Mouse (Mus musculus) left cerebral cortex, adult 8-10 months (tissue): ENCODE measurements at regions not wholly inside any gene's neighbourhood (a gene's known extent, or its start where the extent isn't known, plus 50 kb on each side); places are given as distances from the start of the nearest gene placed in this dataset.
"Not testable (repeated sequence)": the region's sequence is repeated elsewhere in the genome, so short reads cannot be mapped to it uniquely, and the experiment has no call there.

Experiments
- DNase-seq, 2 experiments: peaks; one replicate each; pipeline ENCODE4 v3.0.0; 2022; ENCODE audit warnings: low spot score in 2 of 2

DNA sequence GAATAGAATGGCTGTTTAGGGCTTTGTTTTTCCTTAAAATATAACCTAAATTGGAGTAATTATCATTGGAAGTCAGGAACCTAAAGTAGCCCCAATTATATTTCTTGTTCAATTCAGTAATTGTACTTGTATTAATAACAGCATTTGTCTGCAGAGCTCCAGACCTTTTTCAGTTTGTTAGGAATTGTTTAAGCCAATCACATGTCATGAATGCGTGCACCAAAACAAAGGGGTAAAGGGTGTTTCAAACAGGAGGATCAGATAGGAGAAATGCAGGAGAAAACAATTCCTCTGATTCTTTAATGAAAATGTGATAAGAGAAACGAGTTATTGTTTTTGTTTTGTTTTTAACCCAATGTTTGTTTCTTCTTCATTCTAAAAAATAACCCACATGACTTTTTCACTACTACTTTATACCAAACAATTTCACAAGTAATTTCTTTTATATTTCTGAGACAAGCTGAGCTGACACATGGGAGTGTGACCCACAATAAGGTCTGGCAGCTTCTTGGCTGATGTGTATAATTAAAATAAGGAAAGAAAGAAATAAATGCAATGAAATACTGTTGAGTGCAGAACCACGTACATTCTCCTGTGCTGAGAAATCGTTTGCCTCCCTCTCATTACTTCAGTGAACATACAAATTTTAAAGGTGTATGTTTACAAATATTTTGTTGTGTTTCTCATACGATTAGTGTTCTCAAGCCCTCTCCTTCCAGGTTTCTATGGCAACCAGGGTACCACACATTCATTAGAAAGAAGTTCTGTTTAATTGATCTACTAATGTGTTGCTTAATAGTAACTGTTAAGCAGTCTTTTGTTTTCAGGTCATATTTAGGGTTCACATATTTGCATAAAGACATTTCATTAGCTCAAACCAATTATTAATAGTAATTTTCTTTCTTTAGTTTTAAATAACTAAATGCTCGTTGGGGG lies 397.7 kb downstream of the Isl1 start:
- no peak for DNase-seq

DNA sequence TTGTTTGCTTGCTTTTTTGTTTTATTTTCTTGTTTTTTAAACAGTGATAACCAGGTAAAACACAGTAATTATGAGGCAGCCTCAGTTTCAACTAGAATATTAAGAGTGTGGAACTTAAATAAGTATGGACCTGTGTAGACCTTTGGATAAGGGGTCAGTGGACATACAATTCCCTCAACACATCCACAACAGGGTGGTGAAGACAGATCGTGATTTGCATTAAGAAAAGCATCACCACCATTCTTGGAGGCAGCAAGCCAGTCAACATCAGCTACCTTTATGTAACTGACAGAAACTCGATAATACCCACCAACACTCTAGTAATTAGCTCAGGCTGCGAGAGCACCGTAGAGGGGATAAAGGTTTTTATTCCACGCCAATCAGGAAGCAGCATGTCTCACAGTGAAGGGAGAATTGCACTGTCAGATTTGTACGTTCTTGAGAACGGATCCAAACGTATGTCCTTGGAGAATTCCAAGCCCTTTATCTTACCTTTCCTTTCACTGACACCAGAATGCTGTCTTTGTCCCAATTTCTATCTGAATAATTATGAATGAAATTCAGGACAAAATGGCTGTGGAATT lies 398.5 kb downstream of the Isl1 start:
- no peak for DNase-seq

DNA sequence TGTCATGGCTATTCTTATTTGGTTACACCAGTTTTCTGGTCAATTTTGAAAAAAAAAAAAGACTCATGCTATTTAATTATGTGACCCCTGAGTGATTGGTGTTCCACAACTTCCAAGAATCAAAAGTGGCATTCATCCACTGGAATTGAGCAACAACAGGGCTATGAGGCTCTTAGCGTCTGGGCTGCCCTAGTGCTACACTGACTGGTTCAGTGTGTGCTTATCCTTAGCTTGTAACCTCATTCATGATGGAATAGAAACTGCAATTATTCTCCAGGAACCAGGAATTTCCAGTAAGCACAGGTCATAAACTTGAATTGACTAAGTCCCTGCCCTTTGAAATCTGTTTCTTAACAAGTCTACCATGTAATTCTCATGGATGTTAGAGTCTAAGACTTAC lies 428.9 kb downstream of the Isl1 start:
- no peak for DNase-seq

DNA sequence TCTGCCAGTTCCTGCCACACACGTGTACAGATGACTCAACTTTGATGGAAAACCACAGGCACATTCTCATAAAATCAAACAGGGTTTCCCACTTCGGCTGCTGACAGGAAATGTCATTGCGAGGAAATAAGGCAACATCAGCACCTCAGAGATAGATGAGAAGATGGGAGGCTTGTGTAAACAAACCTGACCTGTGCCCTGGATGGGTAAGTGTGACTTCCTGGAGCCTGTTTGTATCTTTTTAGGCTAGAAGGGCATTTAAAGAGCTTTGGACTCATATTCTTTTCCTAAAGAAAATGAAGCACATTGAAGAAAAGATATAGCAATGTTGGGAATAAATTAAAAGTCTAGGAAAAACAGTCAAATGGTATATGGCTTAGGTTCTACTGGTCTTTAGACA lies 449.0 kb downstream of the Isl1 start:
- DNase-seq, result no peak

DNA sequence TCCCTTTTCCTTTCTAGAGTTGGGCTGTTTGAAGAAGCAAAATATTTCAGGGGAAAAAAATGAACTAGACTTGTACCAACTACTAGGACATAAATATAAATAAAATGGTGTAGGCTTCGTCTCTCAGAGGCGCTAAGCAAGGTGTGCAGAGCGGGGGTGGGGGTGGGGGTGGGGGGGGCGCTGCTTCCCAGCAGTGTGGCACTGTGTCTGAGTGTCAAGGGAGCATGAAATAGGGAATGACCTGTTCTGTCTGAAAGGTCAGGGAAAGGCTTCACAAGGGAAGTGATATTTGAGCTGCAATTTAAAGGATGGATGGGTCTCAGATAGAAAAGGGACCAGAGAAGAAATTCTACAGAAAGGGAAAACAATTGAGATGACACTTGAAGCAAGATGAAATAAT lies 452.9 kb downstream of the Isl1 start:
- no peak for DNase-seq

DNA sequence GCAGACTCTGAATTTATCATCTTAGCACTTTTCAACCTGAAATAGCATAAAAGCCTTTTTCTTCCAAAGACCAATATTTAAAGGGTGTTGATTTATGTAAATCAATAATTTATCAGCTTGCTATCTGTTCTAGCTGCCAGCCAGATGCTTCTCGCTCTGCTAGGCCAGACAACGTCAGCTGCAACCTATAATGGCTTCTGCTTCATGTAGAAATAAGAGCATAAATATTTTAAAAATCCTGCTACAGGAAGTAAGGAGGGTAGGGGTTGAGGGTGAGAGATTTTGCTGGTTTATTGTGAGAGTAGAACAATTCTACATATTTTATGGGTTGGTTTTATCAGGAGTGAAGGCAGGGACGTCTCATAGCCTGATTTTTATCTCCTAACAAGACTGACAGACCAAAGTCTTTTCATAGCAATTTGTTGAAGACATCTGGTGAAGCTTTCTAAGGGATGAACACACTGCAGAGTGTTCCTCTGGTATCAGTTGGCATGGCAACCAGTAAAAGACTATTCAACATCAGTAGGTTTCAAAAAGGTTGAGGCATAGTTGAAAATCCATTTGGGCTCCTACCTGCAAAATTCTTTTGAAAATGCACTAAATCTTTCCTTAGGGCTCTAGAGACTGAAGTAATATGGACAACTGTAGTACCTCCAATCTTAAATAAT lies 456.7 kb downstream of the Isl1 start:
- DNase-seq, result no peak

DNA sequence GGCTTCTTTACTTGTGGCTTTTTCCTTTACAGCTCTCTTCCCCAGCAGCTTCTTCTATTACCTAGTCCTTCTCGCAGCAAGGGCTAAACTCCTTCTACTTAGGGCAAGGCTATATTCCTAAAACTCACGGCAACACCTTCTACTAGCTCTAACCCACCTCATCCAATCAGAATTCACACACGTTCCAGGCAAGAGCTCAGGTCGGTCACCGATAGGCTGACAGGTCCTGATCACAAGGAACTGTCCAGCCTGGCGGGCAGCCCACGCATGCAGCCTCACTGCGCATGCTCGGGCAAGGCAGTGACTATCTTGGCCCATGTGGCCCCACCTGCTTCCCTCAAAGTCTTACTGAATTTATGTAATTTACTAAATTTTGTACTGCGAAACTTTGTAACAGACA lies 466.4 kb downstream of the Isl1 start:
- DNase-seq, result no peak

DNA sequence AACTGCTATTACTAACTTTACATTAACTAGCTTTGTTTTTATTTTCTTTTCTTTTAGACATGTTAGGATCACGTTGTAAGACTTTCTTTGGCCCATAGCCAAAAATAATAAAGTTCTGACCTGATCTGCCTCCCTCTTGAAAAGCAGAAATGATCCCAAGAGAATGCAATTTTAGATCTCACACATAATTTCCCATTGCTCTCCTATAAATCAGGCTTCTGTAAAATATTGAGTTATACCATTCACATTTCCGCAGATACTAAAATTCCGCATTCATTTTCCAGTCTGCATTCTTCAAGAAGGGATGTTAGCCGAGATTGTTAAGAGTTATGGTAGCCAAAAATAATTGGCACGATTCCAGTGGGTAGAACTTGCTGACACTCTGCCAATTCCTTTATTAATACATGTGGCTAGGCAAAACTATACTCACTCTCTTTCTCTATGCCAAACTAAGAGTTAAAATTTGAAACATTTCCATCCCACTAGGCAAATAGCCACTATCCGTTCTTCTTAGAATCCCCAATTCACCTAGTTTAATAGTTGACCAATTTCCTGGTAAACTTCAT lies 473.2 kb downstream of the Isl1 start:
- no peak for DNase-seq

DNA sequence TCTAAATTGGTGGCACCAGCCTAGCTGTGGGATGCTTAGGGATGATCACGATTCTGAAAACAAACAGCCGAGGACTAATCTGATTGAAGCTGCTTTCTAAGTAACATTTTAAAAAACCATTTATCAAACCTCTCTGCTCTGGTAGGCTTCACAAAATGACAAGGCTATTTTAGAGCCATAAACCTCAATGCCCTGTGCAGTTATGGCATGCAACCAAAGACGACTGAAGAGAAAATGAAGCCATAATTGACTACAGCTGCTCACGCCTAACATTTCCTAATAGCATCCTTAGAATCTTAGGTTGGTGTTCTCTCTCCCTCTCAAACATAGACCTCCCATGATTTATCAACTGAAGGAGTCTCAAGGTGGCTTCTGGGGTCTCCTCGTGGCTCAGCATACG lies 484.3 kb downstream of the Isl1 start:
- no peak for DNase-seq

DNA sequence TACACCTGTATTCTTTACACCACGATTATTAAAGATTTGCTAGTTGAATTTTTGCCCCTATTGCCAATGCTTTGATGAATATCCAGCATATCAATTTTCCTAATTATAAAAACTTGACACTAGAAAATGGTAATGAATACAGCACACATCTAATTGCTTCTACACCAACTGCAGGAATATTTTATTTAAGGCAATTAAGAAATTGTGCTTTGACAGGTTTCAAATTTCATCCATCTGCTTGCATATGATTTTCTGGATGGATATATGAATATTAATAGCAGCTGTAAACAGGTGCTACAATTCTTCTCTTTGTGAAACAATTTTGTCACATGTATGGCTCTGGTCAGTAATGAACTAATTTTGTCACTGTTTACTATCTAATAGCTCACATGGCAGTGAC lies 487.0 kb downstream of the Isl1 start:
- no peak for DNase-seq

DNA sequence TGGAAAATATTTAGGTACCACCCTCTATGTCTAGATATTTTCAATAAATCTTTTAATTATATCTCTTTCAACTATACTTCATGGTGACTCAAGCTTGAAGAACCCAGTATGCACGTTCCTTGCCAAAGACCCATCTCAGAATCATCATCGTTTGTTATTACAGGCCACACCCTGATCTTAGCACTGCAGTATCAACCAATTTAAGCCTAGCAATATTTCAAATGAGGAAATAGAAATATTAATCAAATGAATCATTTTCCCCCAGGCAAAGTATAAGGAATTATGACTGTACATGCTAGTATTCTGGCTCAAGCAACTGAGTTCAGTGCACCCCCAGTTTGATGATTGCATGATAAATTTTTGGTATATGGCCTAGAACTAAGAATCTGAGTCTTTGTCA lies 495.3 kb downstream of the Isl1 start:
- no peak for DNase-seq

DNA sequence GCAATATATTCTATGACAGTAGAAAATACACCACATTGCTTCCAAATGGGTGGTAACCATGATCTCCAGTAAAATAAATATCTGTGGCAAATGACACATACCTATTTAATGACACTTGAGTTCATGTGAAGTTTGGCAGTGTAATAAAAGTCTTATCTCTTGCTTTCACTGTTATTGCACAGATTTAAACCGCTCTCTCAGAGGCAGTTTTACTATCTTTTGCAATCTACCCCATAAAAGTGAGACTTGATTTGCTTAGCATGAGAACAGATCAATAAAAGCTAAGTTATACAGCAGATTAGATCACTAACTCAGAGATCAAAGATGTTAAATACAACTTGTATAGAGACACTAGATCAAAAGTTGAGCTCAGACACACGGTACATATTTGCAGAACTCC lies 510.2 kb downstream of the Isl1 start:
- DNase-seq, result no peak

DNA sequence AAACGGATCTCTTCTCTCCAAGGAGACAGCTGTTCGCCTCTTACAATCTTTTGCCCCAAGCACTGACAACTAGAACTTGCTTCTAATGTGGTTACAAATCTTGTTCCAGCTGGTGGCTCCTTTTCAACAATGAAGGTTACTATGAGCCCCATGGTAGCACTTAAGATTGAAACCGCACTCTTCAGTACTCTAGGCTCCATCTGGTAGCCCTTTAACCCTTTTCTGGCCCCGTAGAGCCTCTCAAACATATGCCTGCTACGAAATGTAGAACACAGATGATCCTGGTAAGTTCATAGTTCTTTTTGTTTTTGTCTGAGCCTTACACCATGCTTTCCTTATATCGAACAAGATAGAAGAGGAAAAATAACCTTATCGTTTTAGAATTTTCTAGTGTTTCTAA lies 558.2 kb downstream of the Isl1 start:
- DNase-seq, result no peak

DNA sequence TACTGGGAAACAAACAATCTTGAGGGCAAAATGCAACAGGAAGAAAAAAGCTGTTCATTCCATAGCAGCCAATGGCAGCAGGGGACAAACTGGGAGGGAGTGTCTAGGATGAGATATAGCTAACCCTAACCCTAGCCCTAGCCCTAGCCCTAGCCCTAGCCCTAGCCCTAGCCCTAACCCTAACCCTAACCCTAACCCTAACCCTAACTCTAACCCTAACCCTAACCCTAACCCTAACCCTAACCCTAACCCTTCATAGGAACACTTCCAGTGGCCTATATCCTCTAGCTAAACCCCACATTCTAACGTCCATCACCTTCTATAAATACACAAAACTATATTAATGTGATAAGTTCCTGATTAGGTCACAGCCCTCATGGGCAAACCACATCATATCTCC lies 567.4 kb downstream of the Isl1 start:
- not testable (repeated sequence) for DNase-seq

DNA sequence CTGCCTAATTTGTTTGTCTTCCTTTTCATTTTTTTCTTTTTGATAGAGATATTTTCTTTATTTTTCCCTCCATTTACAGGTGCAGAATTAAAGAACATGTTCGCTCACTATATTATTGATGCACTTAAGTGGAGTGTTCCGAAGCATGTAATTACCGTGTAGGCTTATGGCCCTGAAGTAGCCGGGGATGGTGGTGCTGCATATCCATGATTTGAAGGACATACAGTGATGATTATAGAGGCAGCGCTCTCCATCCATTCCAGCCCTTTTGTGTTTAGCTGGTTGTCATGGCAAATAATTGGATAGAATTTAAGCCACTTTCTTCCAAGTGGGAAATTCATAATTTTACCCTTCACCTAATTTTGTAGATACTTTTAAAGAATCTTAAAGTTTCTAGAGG lies 581.5 kb downstream of the Isl1 start:
- DNase-seq, result no peak

DNA sequence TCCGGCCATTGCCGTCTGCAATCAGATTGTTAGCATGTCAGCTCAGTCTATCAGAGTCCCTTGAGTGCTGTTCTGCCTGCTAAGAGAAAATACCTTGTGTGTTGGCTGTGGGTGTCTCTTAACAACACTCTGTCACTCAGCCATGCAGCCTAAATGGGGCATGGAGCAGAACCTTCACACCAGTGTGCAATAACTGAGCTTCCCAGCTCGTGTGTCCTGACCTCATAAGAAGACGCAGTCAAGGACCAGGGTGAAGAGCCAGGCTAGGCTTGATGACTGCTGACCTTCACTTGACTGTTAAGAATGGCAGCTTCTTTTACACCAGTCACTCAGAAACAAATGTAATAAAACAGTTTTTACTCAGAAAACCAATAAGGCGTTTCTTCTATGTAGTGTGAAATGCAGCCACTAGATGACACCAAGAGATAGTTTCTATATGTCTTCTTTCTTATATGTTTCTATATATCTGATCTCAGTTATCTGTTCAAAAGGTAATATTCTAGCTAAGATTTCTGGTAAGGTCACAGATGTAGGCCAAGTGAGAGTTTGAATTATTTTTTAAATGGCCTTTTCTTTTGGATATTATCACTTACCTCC lies 584.0 kb downstream of the Isl1 start:
- DNase-seq, result no peak

DNA sequence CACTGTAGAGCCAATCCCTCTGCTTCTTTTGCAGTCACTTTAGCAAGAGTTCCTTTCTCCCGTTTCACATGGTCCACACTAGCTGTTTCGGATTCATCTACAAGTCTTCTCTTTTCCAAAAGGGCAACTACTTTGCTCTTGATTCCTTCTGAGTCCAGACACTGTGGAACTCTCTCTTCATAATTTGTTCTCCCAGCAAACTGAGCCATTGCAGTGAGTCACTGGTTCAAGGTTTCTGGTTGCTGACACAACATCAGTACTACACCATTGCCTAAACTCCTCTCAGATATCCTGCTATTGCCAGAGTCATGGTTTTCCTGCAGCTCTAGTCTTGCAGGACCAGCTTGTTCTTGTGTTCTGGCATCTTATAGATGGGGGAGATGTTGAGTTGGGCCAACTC lies 590.2 kb downstream of the Isl1 start:
- DNase-seq, result no peak

DNA sequence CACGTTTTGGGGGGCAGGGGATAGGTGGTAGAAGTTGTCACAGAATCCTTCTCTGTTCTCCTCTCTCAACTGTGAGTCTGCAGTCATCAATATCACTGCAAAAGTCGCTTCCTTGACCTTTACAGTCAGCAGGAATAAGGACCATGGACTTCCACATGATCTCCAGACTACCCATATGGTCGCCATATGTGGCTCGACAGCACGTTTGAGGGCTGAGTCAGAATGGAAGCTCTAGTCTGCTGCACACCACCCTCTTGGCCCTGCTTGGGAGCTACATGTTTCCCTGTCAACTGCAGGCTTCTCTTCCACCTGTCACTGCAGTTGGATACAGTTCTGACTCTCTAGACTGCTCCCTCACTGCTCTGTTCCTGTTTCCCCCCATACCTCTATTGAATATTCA lies 590.6 kb downstream of the Isl1 start:
- no peak for DNase-seq

DNA sequence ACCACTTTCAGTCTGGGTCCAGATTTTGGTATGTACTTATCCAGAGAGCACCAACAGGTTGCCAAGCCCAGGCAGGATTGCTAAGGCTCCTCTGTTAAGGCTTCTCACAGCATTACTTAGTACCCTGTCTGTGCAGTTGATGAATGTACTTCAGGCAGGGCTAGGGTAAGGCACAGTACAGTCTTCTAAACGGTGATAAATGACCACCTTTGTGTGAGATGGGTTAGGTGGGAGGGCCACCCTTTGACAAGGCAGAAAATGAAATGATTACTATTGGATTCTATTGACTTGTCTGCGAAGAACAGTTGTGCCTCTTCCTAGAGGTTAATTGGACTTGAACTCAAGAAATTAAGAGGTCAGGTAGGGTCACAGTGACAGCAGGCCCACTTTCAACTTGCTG lies 594.4 kb upstream of the Itga1 start:
- no peak for DNase-seq

DNA sequence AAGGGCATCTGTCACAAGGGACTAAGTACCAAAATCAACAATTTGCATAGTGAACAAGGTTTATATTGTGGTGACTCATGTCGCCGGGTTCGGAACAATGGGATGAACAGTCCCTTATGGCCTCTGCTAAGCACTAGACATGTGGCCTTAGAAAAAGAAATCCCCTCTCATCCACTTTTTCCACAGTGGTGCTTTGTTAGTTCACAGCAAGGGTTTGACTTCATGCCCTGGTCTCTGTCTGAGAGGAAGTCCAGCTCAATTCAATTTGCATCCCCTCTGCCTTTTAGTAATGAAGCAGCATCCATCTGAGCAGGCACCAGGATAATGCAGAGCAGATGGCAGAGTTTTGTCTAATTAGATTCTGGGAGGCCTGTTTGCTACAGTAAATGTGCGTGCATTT lies 585.7 kb upstream of the Itga1 start:
- no peak for DNase-seq

DNA sequence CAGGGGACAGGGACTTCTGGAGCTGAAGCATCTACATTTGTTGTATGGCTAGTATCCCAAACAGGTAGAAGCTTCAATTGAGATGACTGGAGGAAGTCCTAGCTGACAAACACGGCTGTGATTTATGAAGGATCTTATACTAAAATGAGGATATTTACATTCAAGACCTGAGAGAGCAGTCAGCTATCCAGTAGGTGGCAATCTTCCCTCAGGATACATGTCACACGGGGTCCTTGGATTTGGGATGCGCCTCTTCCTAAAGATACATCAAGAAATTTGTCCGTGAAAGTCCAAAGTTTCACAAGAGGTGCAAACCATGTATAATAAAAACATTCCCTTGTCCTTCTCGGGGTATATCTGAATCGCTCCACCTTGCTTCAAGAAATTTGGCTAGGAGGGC lies 577.8 kb upstream of the Itga1 start:
- no peak for DNase-seq

DNA sequence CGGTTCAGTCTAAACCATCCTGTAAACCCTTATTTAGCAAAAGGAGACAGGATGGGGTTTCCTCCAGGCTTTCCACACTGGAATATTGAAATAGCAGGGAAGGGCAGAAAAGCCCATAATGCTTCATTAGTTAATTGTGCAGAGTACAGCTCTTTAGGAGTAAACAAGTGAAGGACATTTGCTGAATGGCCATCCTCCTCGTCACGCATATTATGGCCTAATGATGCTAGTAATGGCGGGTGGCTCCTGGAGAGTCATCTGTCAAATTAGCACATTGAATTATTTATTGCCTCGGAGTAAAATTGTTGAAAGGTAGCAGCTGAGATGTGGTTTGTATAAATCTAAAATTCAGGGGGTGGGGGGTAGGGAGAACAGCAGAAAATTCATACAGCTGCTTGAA lies 575.1 kb upstream of the Itga1 start:
- no peak for DNase-seq
